Mouse (Mus musculus): ENCODE measurements around the gene Bag6. TPM values are rescaled to one million over a fixed set of nuclear protein-coding genes. Genes with fewer than 3 reads are reported as not detected.
A peak's percentile ranks its signal among the peaks of the same experiment; 100 is the strongest.

Bag6 gene
- total and polyA plus RNA-seq, 3 experiments: 69.5 to 686 (median 182) TPM

GRCm38 (mm10) chr17:35174201-35174977 lies 39.4 kb downstream of the Bag6 start:
- no peaks in the 10 kb centered on the region for H3K9me3 ChIP-seq (replicated peaks)
- H3K27me3 ChIP-seq (ENCODE audit: insufficient read depth, low read length): peaks cover 27% of the 10 kb centered on the region
- DNase-seq (ENCODE audit: low spot score): no peak
- TF ChIP-seq GATA2 (IDR thresholded peaks at IDR 0.05; ENCODE audit: borderline replicate concordance, low read depth, low read length) (no peak), TAL1 (conservative IDR thresholded peaks at IDR 0.05; ENCODE audit: low read depth, low read length) (no peak), POLR2AphosphoS5 (IDR thresholded peaks at IDR 0.05; ENCODE audit: insufficient replicate concordance, low read depth, low read length) (no peak), GATA1 (IDR thresholded peaks at IDR 0.05; ENCODE audit: borderline replicate concordance, low read length) (no peak), CTCF (IDR thresholded peaks at IDR 0.05; ENCODE audit: low read depth, low read length) (no peak)
- peak overlapping the region; percentile 4; the same call in 1 of the 2 replicates for H3K4me3 ChIP-seq (ENCODE audit: low read depth, low read length)
- H3K36me3 ChIP-seq (replicated peaks): no peaks in the 10 kb centered on the region
- peaks cover 46% of the 10 kb centered on the region for H3K4me1 ChIP-seq (ENCODE audit: insufficient read depth, low read depth, low read length)
- peak; percentile 49 for ATAC-seq (ENCODE audit: extremely low read depth, insufficient number of reproducible peaks, low FRiP score, poor library complexity, severe bottlenecking)

GRCm38 (mm10) chr17:35175382-35175781 lies 40.4 kb downstream of the Bag6 start:
- H3K4me3 ChIP-seq (ENCODE audit: low read depth, low read length): no peak overlapping the region
- ATAC-seq (ENCODE audit: extremely low read depth, insufficient number of reproducible peaks, low FRiP score, poor library complexity, severe bottlenecking) (no peak), DNase-seq (ENCODE audit: low spot score) (no peak)
- no peaks in the 10 kb centered on the region for H3K9me3 ChIP-seq (replicated peaks)
- no peaks in the 10 kb centered on the region for H3K36me3 ChIP-seq (replicated peaks)
- no peak for TF ChIP-seq POLR2AphosphoS5 (IDR thresholded peaks at IDR 0.05; ENCODE audit: insufficient replicate concordance, low read depth, low read length)
- peaks cover 27% of the 10 kb centered on the region for H3K27me3 ChIP-seq (ENCODE audit: insufficient read depth, low read length)
- peaks cover 46% of the 10 kb centered on the region for H3K4me1 ChIP-seq (ENCODE audit: insufficient read depth, low read depth, low read length)

DNA sequence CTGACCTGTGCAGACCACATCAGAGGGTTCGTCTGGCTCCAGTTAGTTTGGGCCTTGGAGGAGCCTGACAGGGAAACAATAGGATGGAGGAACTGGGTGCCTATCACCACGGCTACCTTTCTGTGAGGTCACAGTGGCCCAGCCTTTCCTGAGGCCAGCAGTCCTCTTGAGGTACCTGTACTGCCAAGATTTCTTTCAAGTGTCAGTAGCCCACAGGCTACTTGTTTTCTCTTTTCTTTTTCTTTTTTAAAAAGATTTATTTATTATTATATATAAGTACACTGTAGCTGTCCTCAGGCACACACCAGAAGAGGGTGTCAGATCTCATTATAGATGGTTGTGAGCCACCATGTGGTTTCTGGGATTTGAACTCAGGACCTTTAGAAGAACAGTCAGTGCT lies 41.0 kb downstream of the Bag6 start, which contains the start of gene Aif1:
TSS of gene Aif1 (minus strand) at position 101 of the 400 bp plus-strand sequence.
- Histone ChIP-seq H3K4me1 (ENCODE audit: insufficient read depth, low read depth, low read length) (peaks cover 46% of the 10 kb centered on the region), H3K9me3 (replicated peaks) (no peaks in the 10 kb centered on the region), H3K27me3 (ENCODE audit: insufficient read depth, low read length) (peaks cover 23% of the 10 kb centered on the region), H3K4me3 (ENCODE audit: low read depth, low read length) (no peak within 1 kb of the TSS), H3K36me3 (replicated peaks) (no peaks in the 10 kb centered on the region)
- ATAC-seq (ENCODE audit: extremely low read depth, insufficient number of reproducible peaks, low FRiP score, poor library complexity, severe bottlenecking) (no peak), DNase-seq (ENCODE audit: low spot score) (no peak)
- TF ChIP-seq GATA1 (IDR thresholded peaks at IDR 0.05; ENCODE audit: borderline replicate concordance, low read length): no peak
- no peak for TF ChIP-seq POLR2AphosphoS5 (IDR thresholded peaks at IDR 0.05; ENCODE audit: insufficient replicate concordance, low read depth, low read length)
- TF ChIP-seq CTCF (IDR thresholded peaks at IDR 0.05; ENCODE audit: low read depth, low read length): no peak
- TF ChIP-seq TAL1 (conservative IDR thresholded peaks at IDR 0.05; ENCODE audit: low read depth, low read length): no peak
- no peak for TF ChIP-seq GATA2 (IDR thresholded peaks at IDR 0.05; ENCODE audit: borderline replicate concordance, low read depth, low read length)

GRCm38 (mm10) chr17:35178528-35178927 lies 43.5 kb downstream of the Bag6 start:
- ATAC-seq (ENCODE audit: extremely low read depth, insufficient number of reproducible peaks, low FRiP score, poor library complexity, severe bottlenecking) (0 out of 2 replicates have a peak, but pooled peaks have one; percentile 28), DNase-seq (ENCODE audit: low spot score) (peak; percentile 70)
- H3K9me3 ChIP-seq (replicated peaks): no peaks in the 10 kb centered on the region
- no peaks in the 10 kb centered on the region for H3K36me3 ChIP-seq (replicated peaks)
- TF ChIP-seq GATA1 (IDR thresholded peaks at IDR 0.05; ENCODE audit: borderline replicate concordance, low read length) (no peak), CTCF (IDR thresholded peaks at IDR 0.05; ENCODE audit: low read depth, low read length) (peak; percentile 89), POLR2AphosphoS5 (IDR thresholded peaks at IDR 0.05; ENCODE audit: insufficient replicate concordance, low read depth, low read length) (no peak), GATA2 (IDR thresholded peaks at IDR 0.05; ENCODE audit: borderline replicate concordance, low read depth, low read length) (no peak), TAL1 (conservative IDR thresholded peaks at IDR 0.05; ENCODE audit: low read depth, low read length) (no peak)
- peaks cover 33% of the 10 kb centered on the region for H3K4me1 ChIP-seq (ENCODE audit: insufficient read depth, low read depth, low read length)
- no peak overlapping the region; the same call in 1 of the 2 replicates for H3K4me3 ChIP-seq (ENCODE audit: low read depth, low read length)
- peaks cover 5% of the 10 kb centered on the region for H3K27me3 ChIP-seq (ENCODE audit: insufficient read depth, low read length)

DNA sequence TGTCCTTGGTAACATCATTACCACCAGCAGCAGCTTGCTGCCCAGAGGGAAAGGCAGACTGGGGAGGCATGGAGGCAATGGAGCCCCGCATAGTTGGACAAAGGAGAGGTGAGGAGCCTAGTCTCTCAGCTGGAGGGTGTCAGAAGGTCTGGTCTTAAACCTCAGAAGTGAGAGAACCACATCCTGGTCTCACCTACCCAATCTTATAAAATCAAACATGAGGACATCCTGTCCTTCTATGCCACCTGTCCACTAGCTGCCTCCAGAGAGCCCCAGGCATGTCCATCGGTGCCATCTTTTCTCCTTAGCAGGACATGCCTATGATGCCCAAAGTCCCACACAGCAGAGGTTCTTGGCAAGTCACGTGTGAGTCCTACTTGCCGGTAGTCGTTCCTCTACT lies 45.1 kb downstream of the Bag6 start:
- Histone ChIP-seq H3K27me3 (ENCODE audit: insufficient read depth, low read length) (no peaks in the 10 kb centered on the region), H3K4me1 (ENCODE audit: insufficient read depth, low read depth, low read length) (peaks cover 31% of the 10 kb centered on the region), H3K4me3 (ENCODE audit: low read depth, low read length) (no peak overlapping the region), H3K36me3 (replicated peaks) (peaks cover 13% of the 10 kb centered on the region), H3K9me3 (replicated peaks) (no peaks in the 10 kb centered on the region)
- no peak for ATAC-seq (ENCODE audit: extremely low read depth, insufficient number of reproducible peaks, low FRiP score, poor library complexity, severe bottlenecking)
- no peak for DNase-seq (ENCODE audit: low spot score)
- no peak for TF ChIP-seq GATA2 (IDR thresholded peaks at IDR 0.05; ENCODE audit: borderline replicate concordance, low read depth, low read length)
- no peak for TF ChIP-seq POLR2AphosphoS5 (IDR thresholded peaks at IDR 0.05; ENCODE audit: insufficient replicate concordance, low read depth, low read length)
- TF ChIP-seq GATA1 (IDR thresholded peaks at IDR 0.05; ENCODE audit: borderline replicate concordance, low read length): no peak
- no peak for TF ChIP-seq TAL1 (conservative IDR thresholded peaks at IDR 0.05; ENCODE audit: low read depth, low read length)
- TF ChIP-seq CTCF (IDR thresholded peaks at IDR 0.05; ENCODE audit: low read depth, low read length): no peak

DNA sequence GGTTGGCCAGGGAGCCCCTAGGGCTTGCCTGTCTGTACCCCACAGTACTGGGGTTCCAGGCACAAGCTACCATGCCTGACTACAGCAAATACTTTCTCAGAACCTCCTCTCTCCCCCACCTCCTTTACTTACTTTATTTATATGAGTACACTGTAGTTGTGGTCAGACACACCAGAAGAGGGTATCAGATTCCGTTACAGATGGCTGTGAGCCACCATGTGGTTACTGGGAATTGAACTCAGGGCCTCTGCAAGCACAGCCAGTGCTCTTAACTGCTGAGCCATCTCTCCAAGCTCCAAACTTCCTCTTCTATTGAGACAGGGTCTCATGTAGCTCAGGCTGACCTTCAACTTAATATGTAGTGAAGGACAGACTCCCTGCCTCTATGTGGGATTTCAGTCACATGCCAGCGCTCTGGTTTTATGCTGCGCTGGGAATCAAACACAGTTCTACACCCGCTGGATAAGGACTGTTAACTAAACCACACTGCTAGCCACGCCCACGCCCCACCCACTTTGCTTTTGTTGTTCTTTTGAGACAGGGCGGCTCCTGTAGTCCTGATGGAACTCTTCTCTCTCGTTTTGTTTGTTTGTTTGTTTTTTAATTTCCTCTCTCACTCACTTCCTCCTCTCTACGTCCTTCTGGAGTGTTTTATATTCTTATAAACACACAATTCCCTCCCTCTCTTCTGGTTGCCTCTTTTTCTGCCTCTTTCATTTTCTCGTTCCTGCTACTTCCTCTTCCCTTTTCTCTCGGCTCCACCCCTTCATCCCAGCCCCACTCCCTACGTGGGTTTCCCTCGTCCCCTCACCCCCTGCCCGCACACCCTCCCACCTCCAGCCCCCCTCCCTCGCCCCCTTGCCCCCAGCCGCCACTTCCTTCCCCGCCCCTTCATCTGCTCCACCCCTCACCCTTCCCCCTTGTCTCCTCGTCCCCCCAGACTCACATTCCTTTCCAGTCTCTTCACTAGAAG lies 50.9 kb downstream of the Bag6 start:
- H3K4me1 ChIP-seq (ENCODE audit: insufficient read depth, low read depth, low read length): peaks cover 62% of the 10 kb centered on the region
- ATAC-seq (ENCODE audit: extremely low read depth, insufficient number of reproducible peaks, low FRiP score, poor library complexity, severe bottlenecking): 0 out of 2 replicates have a peak, but pooled peaks have one; percentile 19

More for the DNA sequence above, 50.9 kb downstream of the Bag6 start:
- no peak for TF ChIP-seq CTCF (IDR thresholded peaks at IDR 0.05; ENCODE audit: low read depth, low read length)
- TF ChIP-seq GATA1 (IDR thresholded peaks at IDR 0.05; ENCODE audit: borderline replicate concordance, low read length): no peak
- no peak for TF ChIP-seq GATA2 (IDR thresholded peaks at IDR 0.05; ENCODE audit: borderline replicate concordance, low read depth, low read length)
- TF ChIP-seq POLR2AphosphoS5 (IDR thresholded peaks at IDR 0.05; ENCODE audit: insufficient replicate concordance, low read depth, low read length): no peak
- no peak for TF ChIP-seq TAL1 (conservative IDR thresholded peaks at IDR 0.05; ENCODE audit: low read depth, low read length)
- peak overlapping the region; percentile 66 for H3K4me3 ChIP-seq (ENCODE audit: low read depth, low read length)
- DNase-seq (ENCODE audit: low spot score): peak; percentile 72
- no peaks in the 10 kb centered on the region for H3K27me3 ChIP-seq (ENCODE audit: insufficient read depth, low read length)
- H3K9me3 ChIP-seq (replicated peaks): no peaks in the 10 kb centered on the region
- peaks cover 15% of the 10 kb centered on the region for H3K36me3 ChIP-seq (replicated peaks)

All from G1E (cell line).